Mouse (Mus musculus) hindbrain, embryonic 15.5 days (tissue): Measurements from ENCODE around the gene Exoc8. TPM values are rescaled to one million over a fixed set of nuclear protein-coding genes. Genes with fewer than 3 reads are reported as not detected.

Experiments
- ATAC-seq: fragments of 200-750 bp; cut with Nextera tagmentation; 2 replicates; pipeline ENCODE4 v1.8.0; 2017; ENCODE audit warnings: low read depth, moderate number of reproducible peaks, moderate TSS enrichment; ENCODE audit not compliant: low FRiP score
- H3K27ac ChIP-seq: fragments of 300-500 bp; sonication (generic); replicated peaks from 2 replicates; pipeline ENCODE4 v1.5.1; 2015; ENCODE audit warnings: mild to moderate bottlenecking, inconsistent platforms
- H3K27me3 ChIP-seq: fragments of 300-500 bp; sonication (generic); 2 replicates; pipeline ENCODE4 v1.6.1; 2015; ENCODE audit warnings: control low read depth, inconsistent platforms
- H3K36me3 ChIP-seq: fragments of 300-500 bp; sonication (generic); 2 replicates; pipeline ENCODE4 v1.6.1; 2015; ENCODE audit warnings: control low read depth, inconsistent platforms
- H3K4me1 ChIP-seq: fragments of 300-500 bp; sonication (generic); replicated peaks from 2 replicates; pipeline ENCODE4 v1.6.1; 2015; ENCODE audit warnings: control low read depth, inconsistent platforms
- H3K4me2 ChIP-seq: fragments of 300-500 bp; sonication (generic); 2 replicates; pipeline ENCODE4 v1.6.1; 2015; ENCODE audit warnings: moderate library complexity, mild to moderate bottlenecking, inconsistent platforms
- H3K4me3 ChIP-seq: fragments of 300-500 bp; sonication (generic); 2 replicates; pipeline ENCODE4 v1.5.1; 2015; ENCODE audit warnings: mild to moderate bottlenecking, inconsistent platforms
- H3K9ac ChIP-seq: fragments of 300-500 bp; sonication (generic); 2 replicates; pipeline ENCODE4 v1.6.1; 2015; ENCODE audit warnings: inconsistent platforms
- H3K9me3 ChIP-seq: fragments of 300-500 bp; sonication (generic); 2 replicates; pipeline ENCODE4 v1.6.1; 2016; ENCODE audit warnings: control low read depth, inconsistent platforms
- WGBS: fragments of 180-500 bp; shearing (Covaris S2); methylation state at CpG from one replicate; pipeline ENCODE4 v1.1.7; 2015; 5-methylcytosine and 5-hydroxymethylcytosine counted together
- polyA plus RNA-seq: library from polyadenylated mRNA; unstranded; fragments of >200 nt; fragmentation: Nextera tagmentation; extraction: Ambion mirVana; gene quantifications from 2 replicates; pipeline ENCODE4 v1.2.1, GENCODE M21; 2015

Gene Exoc8
- polyA plus RNA-seq, 1 experiment from 2014 or later, result 15.2 TPM

- no peaks in the 10 kb centered on the region for H3K27me3 ChIP-seq
- 9% methylated on average over 31 of the region's 31 CpGs for WGBS
- peaks cover 52% of the 10 kb centered on the region for H3K36me3 ChIP-seq
- no peak for ATAC-seq
- H3K9me3 ChIP-seq, result no peaks in the 10 kb centered on the region
- H3K4me2 ChIP-seq, result peak overlapping the region; percentile 90
- H3K27ac ChIP-seq, result peak overlapping the region; percentile 85
- H3K4me3 ChIP-seq, result peak overlapping the region; percentile 84
- peak overlapping the region; percentile 69 for H3K9ac ChIP-seq
- H3K4me1 ChIP-seq, result peaks cover 44% of the 10 kb centered on the region
Measured at GRCm38 (mm10) chr8:124898251-124898905, 873 bp upstream of the Exoc8 start.

GRCm38 (mm10) chr8:124896632-124897385 is 696 bp downstream of the Exoc8 start:
- H3K4me2 ChIP-seq, result peak overlapping the region; percentile 90
- ATAC-seq, result peak; percentile 54
- no peaks in the 10 kb centered on the region for H3K9me3 ChIP-seq
- peaks cover 36% of the 10 kb centered on the region for H3K36me3 ChIP-seq
- peak overlapping the region; percentile 85 for H3K9ac ChIP-seq
- 1% methylated on average over 55 of the region's 60 CpGs for WGBS
- peak overlapping the region; percentile 85 for H3K27ac ChIP-seq
- H3K4me1 ChIP-seq, result peaks cover 50% of the 10 kb centered on the region
- H3K4me3 ChIP-seq, result peak overlapping the region; percentile 84
- no peaks in the 10 kb centered on the region for H3K27me3 ChIP-seq

DNA sequence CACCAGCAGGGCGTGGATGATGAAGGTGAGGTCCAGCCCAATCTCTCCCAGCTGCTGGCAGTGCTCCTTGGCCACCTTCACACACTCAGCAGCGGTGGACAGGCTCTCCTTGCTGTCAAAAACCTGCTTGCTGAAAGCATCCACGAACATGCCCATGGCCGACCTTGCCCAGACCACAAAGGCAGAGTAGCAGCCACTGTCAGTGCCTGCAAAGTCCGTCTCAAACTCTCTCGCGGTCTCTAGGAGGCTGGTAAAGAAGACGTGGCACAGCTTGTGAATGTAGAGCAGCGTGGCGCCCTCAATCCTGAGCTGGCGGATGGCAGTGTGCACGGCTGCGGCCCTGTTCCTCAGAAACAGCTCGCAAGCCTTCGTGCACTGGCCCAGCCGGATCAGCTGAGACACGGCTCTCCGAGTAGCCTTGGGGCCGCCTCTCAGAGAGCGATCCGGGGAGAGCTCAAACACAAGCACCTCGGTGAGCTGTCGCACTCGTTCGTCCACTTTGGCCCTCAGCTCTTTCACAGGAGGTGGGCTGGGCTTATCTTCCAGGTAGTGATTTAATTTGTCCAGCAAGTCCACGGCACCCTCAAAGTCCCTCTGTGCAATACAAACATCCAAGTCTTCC is 1.4 kb downstream of the Exoc8 start:
- H3K9me3 ChIP-seq, result no peaks in the 10 kb centered on the region
- no peak for ATAC-seq
- peak overlapping the region; percentile 85 for H3K27ac ChIP-seq
- peak overlapping the region; percentile 90 for H3K4me2 ChIP-seq
- peaks cover 50% of the 10 kb centered on the region for H3K4me1 ChIP-seq
- 84% methylated on average over 26 of the region's 26 CpGs for WGBS
- H3K9ac ChIP-seq, result peak overlapping the region; percentile 85; the same call in 1 of the 2 replicates
- peak overlapping the region; percentile 84 for H3K4me3 ChIP-seq
- H3K27me3 ChIP-seq, result no peaks in the 10 kb centered on the region
- H3K36me3 ChIP-seq, result peaks cover 32% of the 10 kb centered on the region

DNA sequence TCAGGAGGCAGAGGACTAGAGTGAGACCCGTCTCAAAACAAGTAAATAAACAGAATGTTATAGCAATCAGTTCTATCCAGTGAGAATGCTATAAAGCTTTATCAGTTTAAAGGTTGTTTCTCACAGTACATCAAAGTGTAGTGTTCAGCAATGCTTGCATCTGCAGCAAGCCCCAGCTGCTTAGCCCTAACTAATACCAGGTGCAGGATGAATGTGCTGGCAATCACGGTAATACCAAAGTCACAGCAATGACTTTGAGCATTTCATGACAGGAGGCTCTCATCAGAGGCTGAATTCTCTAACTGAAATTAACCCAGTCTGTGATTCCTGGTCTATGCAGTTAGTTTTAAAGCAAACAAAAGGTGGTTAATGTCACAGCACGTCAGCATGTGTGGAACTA is 4.9 kb downstream of the Exoc8 start:
- 72% methylated on average over 3 of the region's 3 CpGs for WGBS
- Histone ChIP-seq H3K4me2 (no peak overlapping the region), H3K27ac (no peak overlapping the region), H3K9me3 (no peaks in the 10 kb centered on the region), H3K27me3 (no peaks in the 10 kb centered on the region), H3K9ac (no peak overlapping the region), H3K4me3 (no peak overlapping the region), H3K36me3 (peaks cover 38% of the 10 kb centered on the region), H3K4me1 (peaks cover 36% of the 10 kb centered on the region)
- no peak for ATAC-seq

DNA sequence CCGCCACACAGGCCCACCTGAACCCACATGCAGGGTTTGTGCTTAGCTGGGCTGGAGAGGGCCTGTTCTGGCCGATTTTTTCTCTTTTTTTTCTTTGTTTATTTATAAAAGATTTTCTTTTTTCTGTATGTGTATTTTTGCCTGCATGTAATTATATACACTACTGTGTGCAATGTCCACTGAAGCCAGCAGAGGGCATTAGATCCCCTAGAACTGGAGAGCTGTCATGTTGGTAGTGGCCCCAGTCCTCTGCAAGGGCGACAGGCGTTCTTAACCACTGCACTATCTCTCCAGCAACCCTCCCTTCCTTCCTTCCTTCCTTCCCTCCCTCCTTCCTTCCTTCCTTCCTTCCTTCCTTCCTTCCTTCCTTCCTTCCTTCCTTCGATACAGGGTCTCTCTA is 9.1 kb downstream of the Exoc8 start:
- ATAC-seq, result no peak
- Histone ChIP-seq H3K9me3 (no peaks in the 10 kb centered on the region), H3K9ac (no peak overlapping the region), H3K36me3 (peaks cover 66% of the 10 kb centered on the region), H3K4me2 (no peak overlapping the region), H3K4me3 (no peak overlapping the region), H3K4me1 (peaks cover 6% of the 10 kb centered on the region), H3K27me3 (no peaks in the 10 kb centered on the region), H3K27ac (no peak overlapping the region)
- WGBS, result 97% methylated on average over 5 of the region's 5 CpGs

DNA sequence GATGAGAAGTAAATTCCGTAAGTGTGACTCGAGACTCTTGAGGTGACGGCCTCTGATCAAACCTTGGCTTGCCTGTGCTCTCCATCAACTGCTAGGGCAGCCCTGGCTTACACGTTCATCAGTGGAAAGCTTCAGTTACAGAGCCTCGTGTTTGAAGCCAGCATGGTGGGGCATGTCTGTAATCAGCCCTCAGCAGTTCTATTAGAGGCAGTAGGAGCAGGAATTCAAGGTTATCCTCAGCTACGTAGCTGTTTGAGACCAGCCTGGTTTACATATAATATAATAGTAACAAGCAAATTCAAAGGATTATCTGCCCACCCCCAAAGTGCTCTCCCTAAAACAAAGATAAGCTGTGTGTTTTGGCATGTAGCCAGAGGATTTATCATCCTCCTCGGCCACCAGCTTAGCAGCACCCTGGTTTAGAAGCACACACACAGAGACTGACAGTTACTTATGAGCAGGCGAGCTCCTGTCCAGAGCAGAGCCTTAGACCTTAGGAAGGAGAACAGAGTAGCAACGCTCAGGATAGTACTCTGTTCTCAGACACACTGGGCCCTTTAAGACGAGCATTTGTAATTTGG is 18.5 kb downstream of the Exoc8 start:
- H3K36me3 ChIP-seq, result peaks cover 82% of the 10 kb centered on the region
- ATAC-seq, result no peak

DNA sequence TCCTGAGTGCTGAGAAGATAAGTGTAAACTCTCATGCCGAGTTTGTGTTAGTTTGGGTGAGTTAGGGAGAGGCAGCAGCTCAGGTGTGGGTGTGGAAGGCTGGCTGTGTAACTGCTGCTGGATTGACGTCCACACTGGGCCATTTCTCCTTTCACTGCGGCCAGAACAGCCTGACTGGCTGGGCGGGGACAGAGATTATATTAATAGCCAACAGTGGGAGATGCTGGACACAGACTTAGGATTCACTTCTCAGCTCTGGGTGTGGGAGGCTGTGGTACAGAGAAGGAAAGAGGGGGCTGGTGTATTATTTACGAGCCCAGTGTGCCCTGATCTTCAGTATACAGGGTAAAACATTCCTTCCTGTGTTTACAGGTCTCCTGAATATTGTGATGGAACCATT is 19.4 kb downstream of the Exoc8 start:
- Histone ChIP-seq H3K4me3 (no peak overlapping the region), H3K36me3 (peaks cover 82% of the 10 kb centered on the region), H3K4me2 (no peak overlapping the region), H3K9ac (no peak overlapping the region), H3K9me3 (no peaks in the 10 kb centered on the region), H3K27me3 (no peaks in the 10 kb centered on the region), H3K27ac (no peak overlapping the region), H3K4me1 (no peaks in the 10 kb centered on the region)
- ATAC-seq, result no peak
- WGBS, result 91% methylated on average over 5 of the region's 5 CpGs

More for the DNA sequence above, 18.5 kb downstream of the Exoc8 start:
- Histone ChIP-seq H3K4me1 (no peaks in the 10 kb centered on the region), H3K9me3 (no peaks in the 10 kb centered on the region), H3K4me2 (no peak overlapping the region), H3K27me3 (no peaks in the 10 kb centered on the region), H3K9ac (no peak overlapping the region), H3K4me3 (no peak overlapping the region), H3K27ac (no peak overlapping the region)
- 89% methylated on average over 10 of the region's 10 CpGs for WGBS

GRCm38 (mm10) chr8:124872690-124873089 is 24.8 kb downstream of the Exoc8 start:
- Histone ChIP-seq H3K4me3 (no peak overlapping the region), H3K9me3 (no peaks in the 10 kb centered on the region), H3K27ac (no peak overlapping the region), H3K4me1 (no peaks in the 10 kb centered on the region), H3K9ac (no peak overlapping the region), H3K36me3 (peaks cover 54% of the 10 kb centered on the region), H3K27me3 (no peaks in the 10 kb centered on the region), H3K4me2 (no peak overlapping the region)
- ATAC-seq, result no peak
- 88% methylated on average over 5 of the region's 5 CpGs for WGBS

DNA sequence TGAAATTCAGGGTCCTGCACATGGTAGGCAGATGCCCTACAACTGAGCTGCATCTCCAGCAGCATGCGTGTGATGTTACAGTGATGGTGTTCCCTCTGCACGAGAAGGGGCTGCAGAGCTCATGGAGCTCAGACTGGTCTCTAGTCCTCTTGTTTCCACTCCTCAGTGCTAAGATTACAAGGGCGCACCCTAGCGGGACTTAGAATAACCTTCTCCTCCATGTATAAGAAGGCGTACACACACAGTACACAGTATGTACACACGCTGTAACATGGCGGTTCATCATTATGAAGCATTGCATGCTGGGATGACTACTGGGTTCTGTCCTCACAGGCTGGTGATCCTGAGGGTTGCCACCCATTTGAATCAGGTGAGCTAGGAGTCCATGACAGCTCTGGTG is 25.4 kb downstream of the Exoc8 start:
- peaks cover 48% of the 10 kb centered on the region for H3K36me3 ChIP-seq
- no peaks in the 10 kb centered on the region for H3K27me3 ChIP-seq
- H3K27ac ChIP-seq, result no peak overlapping the region
- WGBS, result 96% methylated on average over 7 of the region's 7 CpGs
- no peaks in the 10 kb centered on the region for H3K9me3 ChIP-seq
- H3K4me1 ChIP-seq, result no peaks in the 10 kb centered on the region
- no peak overlapping the region for H3K9ac ChIP-seq
- H3K4me2 ChIP-seq, result no peak overlapping the region
- no peak for ATAC-seq
- H3K4me3 ChIP-seq, result no peak overlapping the region

- 95% methylated on average over 7 of the region's 7 CpGs for WGBS
- Histone ChIP-seq H3K27ac (no peak overlapping the region), H3K9me3 (no peaks in the 10 kb centered on the region), H3K4me2 (no peak overlapping the region), H3K4me1 (no peaks in the 10 kb centered on the region), H3K36me3 (peaks cover 42% of the 10 kb centered on the region), H3K4me3 (no peak overlapping the region), H3K9ac (no peak overlapping the region), H3K27me3 (no peaks in the 10 kb centered on the region)
- no peak for ATAC-seq
Measured at GRCm38 (mm10) chr8:124871474-124871873, 26.0 kb downstream of the Exoc8 start.

GRCm38 (mm10) chr8:124869708-124870107 is 27.8 kb downstream of the Exoc8 start:
- H3K4me2 ChIP-seq, result no peak overlapping the region
- H3K27me3 ChIP-seq, result no peaks in the 10 kb centered on the region
- H3K27ac ChIP-seq, result no peak overlapping the region
- no peaks in the 10 kb centered on the region for H3K9me3 ChIP-seq
- H3K9ac ChIP-seq, result no peak overlapping the region
- H3K36me3 ChIP-seq, result peaks cover 35% of the 10 kb centered on the region
- H3K4me3 ChIP-seq, result no peak overlapping the region
- peaks cover 5% of the 10 kb centered on the region; the same call in 1 of the 2 replicates for H3K4me1 ChIP-seq
- WGBS, result 88% methylated on average over 6 of the region's 6 CpGs
- ATAC-seq, result no peak

DNA sequence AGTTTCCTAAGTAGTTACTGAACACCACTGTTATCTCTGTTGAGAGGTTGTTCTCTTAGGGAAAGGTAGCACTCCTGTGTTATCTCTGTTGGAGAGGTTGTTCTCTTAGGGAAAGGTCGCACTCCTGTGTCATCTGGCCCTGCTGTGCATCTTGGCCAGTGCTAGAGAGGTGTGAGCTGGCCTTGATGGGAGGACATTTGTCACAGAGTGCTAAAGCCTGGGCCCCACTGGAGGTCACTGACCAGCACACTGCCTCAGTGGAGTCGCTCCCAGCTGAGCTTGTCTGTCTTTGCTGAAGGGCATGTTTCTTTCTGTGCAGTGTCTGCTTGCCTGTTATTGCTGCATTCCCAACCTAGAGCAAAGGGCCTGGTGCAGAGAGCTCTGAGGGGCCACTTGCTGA is 30.4 kb downstream of the Exoc8 start:
- H3K4me2 ChIP-seq, result no peak overlapping the region
- ATAC-seq, result no peak
- H3K9ac ChIP-seq, result no peak overlapping the region
- peaks cover 19% of the 10 kb centered on the region for H3K4me1 ChIP-seq
- peaks cover 9% of the 10 kb centered on the region for H3K36me3 ChIP-seq
- WGBS, result 89% methylated on average over 2 of the region's 2 CpGs
- no peak overlapping the region for H3K27ac ChIP-seq
- no peaks in the 10 kb centered on the region for H3K9me3 ChIP-seq
- no peak overlapping the region for H3K4me3 ChIP-seq
- H3K27me3 ChIP-seq, result no peaks in the 10 kb centered on the region
